Mouse (Mus musculus) lung, embryonic 16.5 days (tissue): ENCODE data around the gene Krt4. TPM values are rescaled to one million over a fixed set of nuclear protein-coding genes. Genes with fewer than 3 reads are reported as not detected.

ENCODE experiments used
- ATAC-seq: fragments of 200-750 bp; cut with Nextera tagmentation; 2 replicates; pipeline ENCODE4 v1.8.0; 2017; ENCODE audit warnings: low read depth, mild to moderate bottlenecking, moderate library complexity
- H3K27ac ChIP-seq: fragments of 300-500 bp; sonication (generic); 2 replicates; pipeline ENCODE4 v1.5.1; 2014; ENCODE audit warnings: mild to moderate bottlenecking, control low read depth, low read length
- H3K27me3 ChIP-seq: fragments of 300-500 bp; sonication (generic); 2 replicates; pipeline ENCODE4 v1.6.1; 2014; ENCODE audit warnings: low read depth, low read length, mixed read lengths; ENCODE audit not compliant: control insufficient read depth, insufficient read depth
- H3K36me3 ChIP-seq: fragments of 300-500 bp; sonication (generic); 2 replicates; pipeline ENCODE4 v1.6.1; 2014; ENCODE audit warnings: low read length; ENCODE audit not compliant: control insufficient read depth, insufficient read depth
- H3K4me1 ChIP-seq: fragments of 300-500 bp; sonication (generic); replicated peaks from 2 replicates; pipeline ENCODE4 v1.6.1; 2014; ENCODE audit warnings: low read length, mixed read lengths; ENCODE audit not compliant: control insufficient read depth, insufficient read depth
- H3K4me2 ChIP-seq: fragments of 300-500 bp; sonication (generic); 2 replicates; pipeline ENCODE4 v1.6.1; 2014; ENCODE audit warnings: low read depth, low read length, control low read depth
- H3K4me3 ChIP-seq: fragments of 300-500 bp; sonication (generic); 2 replicates; pipeline ENCODE4 v1.5.1; 2014; ENCODE audit warnings: mild to moderate bottlenecking, low read length, control low read depth
- H3K9ac ChIP-seq: fragments of 300-500 bp; sonication (generic); 2 replicates; pipeline ENCODE4 v1.6.1; 2014; ENCODE audit warnings: low read length, control low read depth
- H3K9me3 ChIP-seq: fragments of 300-500 bp; sonication (generic); 2 replicates; pipeline ENCODE4 v1.6.1; 2016; ENCODE audit warnings: low read length; ENCODE audit not compliant: control insufficient read depth
- WGBS: fragments of 180-500 bp; shearing (Covaris S2); extraction: QIAGEN DNeasy Blood & Tissue Kit; methylation state at CpG from one replicate; pipeline ENCODE4 v1.1.7; 2014; 5-methylcytosine and 5-hydroxymethylcytosine counted together
- polyA plus RNA-seq: library from polyadenylated mRNA; unstranded; fragments of >200 nt; fragmentation: Nextera tagmentation; extraction: Ambion mirVana; gene quantifications from 2 replicates; pipeline ENCODE4 v1.2.1, GENCODE M21; 2015

Gene Krt4
- polyA plus RNA-seq, 1 experiment from 2014 or later: 14.2 TPM

DNA sequence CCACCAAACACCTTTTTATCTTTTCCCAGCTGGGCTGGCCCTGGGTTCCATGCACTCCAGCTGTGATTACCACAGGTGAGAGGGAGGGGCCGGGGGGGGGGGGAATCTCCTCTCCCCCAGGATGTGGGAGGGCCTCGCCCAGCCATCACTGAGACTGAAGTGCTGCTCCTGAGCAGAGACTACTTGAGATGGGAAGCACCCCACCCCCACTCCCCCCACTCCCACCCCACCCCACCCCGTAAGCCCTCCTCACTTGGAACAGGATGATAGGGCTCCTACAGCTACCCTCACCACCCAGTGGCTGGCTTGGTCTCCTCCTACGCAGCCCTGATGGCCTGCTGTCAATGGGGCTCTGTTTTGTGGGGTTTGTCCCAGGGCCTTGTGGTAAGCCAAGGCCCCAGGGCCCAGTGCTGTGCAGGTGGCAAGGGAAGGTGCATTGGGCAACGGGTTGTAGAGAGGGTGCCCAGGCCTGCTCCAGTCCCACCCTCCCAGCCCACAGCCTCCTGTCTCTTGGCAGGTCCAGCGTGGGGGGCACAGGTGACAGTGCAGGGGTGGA lies 15.8 kb upstream of the Krt4 start, which contains the start of gene Krt79:
Gene Krt79, minus strand, starts transcription at position 51 of the 556 bp plus-strand sequence.
- WGBS: 42% methylated on average over 6 of the region's 6 CpGs
- peak within 1 kb of the TSS; percentile 56; the same call in 1 of the 2 replicates for H3K27ac ChIP-seq
- no peaks in the 10 kb centered on the region for H3K9me3 ChIP-seq
- H3K27me3 ChIP-seq: no peaks in the 10 kb centered on the region
- H3K4me3 ChIP-seq: no peak within 1 kb of the TSS
- ATAC-seq: peak; percentile 65
- no peaks in the 10 kb centered on the region for H3K36me3 ChIP-seq
- no peak within 1 kb of the TSS for H3K4me2 ChIP-seq
- peaks cover 9% of the 10 kb centered on the region for H3K4me1 ChIP-seq
- H3K9ac ChIP-seq: no peak within 1 kb of the TSS

DNA sequence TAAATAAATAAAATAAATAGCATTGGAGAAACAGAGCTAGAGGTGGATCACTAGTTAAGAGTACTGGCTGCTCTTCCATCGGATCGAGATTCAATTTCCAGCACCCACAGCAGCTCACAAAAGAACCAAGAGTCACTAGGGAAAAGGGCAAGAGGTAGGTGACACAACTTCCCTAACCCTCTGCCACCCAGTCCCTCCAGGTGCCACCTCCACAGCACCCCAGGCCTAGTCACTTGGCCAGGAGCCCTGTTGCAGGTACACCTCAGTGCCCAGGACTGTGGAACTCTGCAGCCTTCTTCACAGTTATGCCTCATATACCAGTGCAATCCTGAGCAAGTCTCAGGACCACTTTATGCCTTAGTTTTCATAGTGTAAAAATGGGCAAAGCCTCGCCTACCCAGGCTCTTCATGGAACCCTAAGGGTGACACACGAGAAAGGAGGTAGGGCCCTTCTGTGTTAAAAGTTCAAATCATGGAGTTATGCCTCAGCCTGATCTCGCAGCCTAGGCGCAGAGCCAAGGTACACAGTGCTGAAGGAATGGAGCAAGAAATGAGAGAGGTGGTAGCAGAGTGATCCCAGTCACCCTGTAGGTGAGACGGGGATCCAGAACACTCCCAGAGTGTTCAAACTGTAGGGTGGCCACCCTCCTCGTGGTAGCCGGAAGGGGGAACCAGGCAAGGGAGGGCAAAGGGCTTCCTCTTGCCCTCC lies 14.2 kb upstream of the Krt4 start:
- Histone ChIP-seq H3K27me3 (no peaks in the 10 kb centered on the region), H3K27ac (peak overlapping the region; percentile 56), H3K9me3 (no peaks in the 10 kb centered on the region), H3K9ac (no peak overlapping the region), H3K4me1 (peaks cover 9% of the 10 kb centered on the region), H3K4me2 (no peak overlapping the region), H3K4me3 (no peak overlapping the region), H3K36me3 (no peaks in the 10 kb centered on the region)
- WGBS: 64% methylated on average over 9 of the region's 9 CpGs
- ATAC-seq: peak; percentile 70

DNA sequence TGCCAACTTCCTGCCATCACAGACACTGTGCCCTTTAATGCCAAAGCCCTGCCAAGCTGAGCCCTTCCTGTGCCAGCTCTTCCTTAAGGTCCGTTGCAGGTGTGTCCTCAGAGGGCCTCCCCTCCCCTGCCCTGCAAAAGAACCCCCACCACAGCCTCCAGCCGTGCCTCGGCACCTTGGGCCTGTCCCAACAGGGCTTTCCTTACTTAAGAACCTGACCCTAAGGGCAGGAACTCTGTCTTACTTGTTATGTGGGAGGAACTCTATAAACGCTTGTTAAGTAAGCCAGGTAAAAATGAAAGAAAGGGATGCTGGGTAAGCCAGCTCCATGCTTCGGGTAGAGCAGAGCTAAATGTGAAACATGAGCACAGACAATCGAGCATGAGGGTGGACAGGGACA lies 8.5 kb upstream of the Krt4 start:
- no peak overlapping the region for H3K4me2 ChIP-seq
- peaks cover 4% of the 10 kb centered on the region; the same call in 1 of the 2 replicates for H3K27me3 ChIP-seq
- WGBS: 58% methylated on average over 6 of the region's 6 CpGs
- peaks cover 12% of the 10 kb centered on the region for H3K4me1 ChIP-seq
- no peaks in the 10 kb centered on the region for H3K9me3 ChIP-seq
- H3K4me3 ChIP-seq: no peak overlapping the region
- no peak overlapping the region for H3K27ac ChIP-seq
- no peaks in the 10 kb centered on the region for H3K36me3 ChIP-seq
- ATAC-seq: no peak
- H3K9ac ChIP-seq: no peak overlapping the region

DNA sequence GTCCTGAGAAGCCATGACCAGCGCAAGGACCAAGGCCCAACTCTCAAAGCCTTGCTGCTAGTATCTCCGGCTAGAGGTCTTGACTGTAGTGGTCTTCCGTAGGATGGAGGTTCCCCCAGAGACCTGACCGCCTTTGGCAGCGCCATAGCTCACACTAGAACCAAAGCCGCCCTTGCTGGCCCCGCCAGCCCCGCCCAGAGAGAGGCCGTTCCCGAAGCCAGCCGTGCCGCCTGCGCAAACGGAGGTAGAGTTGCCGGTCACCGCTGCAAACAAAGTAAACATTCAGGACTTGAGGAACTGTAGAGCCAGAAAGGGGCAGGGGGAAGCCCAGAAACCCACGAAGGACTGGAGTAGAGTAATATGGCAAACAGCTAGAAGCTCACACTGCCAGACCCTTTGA lies 5.1 kb upstream of the Krt4 start:
- H3K9me3 ChIP-seq: no peaks in the 10 kb centered on the region
- H3K4me2 ChIP-seq: peak overlapping the region; percentile 44
- no peaks in the 10 kb centered on the region for H3K36me3 ChIP-seq
- peaks cover 4% of the 10 kb centered on the region; the same call in 1 of the 2 replicates for H3K27me3 ChIP-seq
- peak overlapping the region; percentile 48; the same call in 1 of the 2 replicates for H3K9ac ChIP-seq
- peaks cover 12% of the 10 kb centered on the region for H3K4me1 ChIP-seq
- peak overlapping the region; percentile 32 for H3K4me3 ChIP-seq
- no peak overlapping the region for H3K27ac ChIP-seq
- peak; percentile 60; the same call in 1 of the 2 replicates for ATAC-seq
- WGBS: 2% methylated on average over 17 of the region's 17 CpGs

DNA sequence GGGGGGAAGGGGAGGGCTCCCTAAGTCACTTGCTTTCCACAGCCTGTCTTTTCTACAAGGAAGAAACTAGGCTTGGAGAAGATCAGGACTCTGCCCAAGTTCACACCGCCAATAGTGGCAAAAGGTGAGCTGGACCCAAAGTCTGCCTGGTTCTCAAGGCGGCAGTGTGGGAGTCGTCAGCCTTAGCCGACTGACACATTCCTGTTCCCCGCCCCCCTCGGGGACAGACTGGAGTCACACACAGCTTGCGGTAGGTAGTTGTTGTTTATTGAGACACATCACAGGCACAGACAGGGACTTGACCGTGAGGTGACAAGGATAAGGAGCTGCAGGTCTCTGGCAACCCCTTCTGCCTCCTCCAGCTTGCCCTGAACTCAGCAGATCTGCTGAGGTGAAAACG lies 4.6 kb upstream of the Krt4 start:
- H3K4me2 ChIP-seq: peak overlapping the region; percentile 44; the same call in 1 of the 2 replicates
- H3K9me3 ChIP-seq: no peaks in the 10 kb centered on the region
- no peak overlapping the region; the same call in 1 of the 2 replicates for H3K4me3 ChIP-seq
- peaks cover 4% of the 10 kb centered on the region; the same call in 1 of the 2 replicates for H3K27me3 ChIP-seq
- H3K36me3 ChIP-seq: no peaks in the 10 kb centered on the region
- 8% methylated on average over 9 of the region's 9 CpGs for WGBS
- no peak overlapping the region for H3K9ac ChIP-seq
- no peak overlapping the region for H3K27ac ChIP-seq
- no peak for ATAC-seq
- peaks cover 12% of the 10 kb centered on the region for H3K4me1 ChIP-seq

DNA sequence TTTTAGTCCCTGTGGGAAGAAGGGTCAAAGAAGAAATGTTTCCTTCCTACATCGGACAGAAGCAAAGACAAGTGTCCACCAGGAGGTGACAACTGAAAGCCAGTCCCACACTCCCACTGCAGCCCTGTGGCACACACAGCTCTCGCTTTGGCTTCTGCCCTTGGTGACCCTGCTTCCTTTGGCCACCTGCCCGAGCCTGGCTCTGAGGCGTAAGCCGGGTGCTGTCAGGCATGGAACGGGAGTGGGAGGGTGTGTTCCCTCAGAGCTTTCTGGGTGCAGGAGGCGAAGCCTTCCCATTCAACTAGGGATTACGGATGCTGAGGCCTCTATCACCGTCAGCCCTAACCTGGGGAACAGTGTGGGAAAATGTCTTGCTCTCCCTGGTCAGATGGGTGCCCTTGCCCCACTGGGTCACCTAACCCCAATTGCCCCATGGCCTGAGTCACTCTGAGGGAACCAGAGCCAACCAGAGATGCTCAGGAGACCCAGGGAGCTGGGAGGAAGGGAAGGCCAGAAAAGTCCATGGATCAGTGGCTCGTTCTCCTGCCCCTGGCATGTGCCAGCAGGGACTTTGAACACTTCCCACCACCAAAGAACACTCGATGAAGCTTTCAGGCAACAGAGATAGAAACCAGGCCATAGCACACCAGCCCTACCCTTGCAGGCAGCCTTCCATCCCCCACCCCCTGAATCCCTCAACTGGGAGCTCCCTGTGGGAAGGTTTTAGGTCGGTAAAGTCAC lies 3.0 kb upstream of the Krt4 start:
- Histone ChIP-seq H3K36me3 (no peaks in the 10 kb centered on the region), H3K9ac (no peak overlapping the region), H3K27me3 (peaks cover 4% of the 10 kb centered on the region; the same call in 1 of the 2 replicates), H3K27ac (no peak overlapping the region), H3K4me1 (peaks cover 12% of the 10 kb centered on the region), H3K4me2 (no peak overlapping the region), H3K4me3 (no peak overlapping the region), H3K9me3 (no peaks in the 10 kb centered on the region)
- 58% methylated on average over 12 of the region's 12 CpGs for WGBS
- no peak for ATAC-seq

DNA sequence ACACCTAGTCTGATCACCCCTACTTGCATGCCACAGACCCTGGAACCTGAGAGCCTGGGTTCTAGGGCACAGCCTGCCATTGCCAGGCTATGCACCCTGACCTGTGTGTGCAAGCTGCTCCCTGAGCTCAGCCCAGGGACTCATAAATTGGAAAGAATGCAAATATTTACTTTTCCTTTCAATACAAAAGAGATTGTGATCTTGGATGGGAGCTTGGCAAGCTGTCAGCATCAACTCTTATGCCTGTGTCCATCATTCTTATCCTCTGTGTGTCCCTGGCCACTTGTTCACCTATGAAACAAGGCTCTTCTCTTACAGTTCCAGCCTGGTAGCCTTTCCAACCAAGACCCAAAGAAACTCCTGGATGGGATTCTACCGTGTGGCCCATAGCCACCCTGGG lies 506 bp upstream of the Krt4 start:
- no peak for ATAC-seq
- H3K9ac ChIP-seq: no peak overlapping the region
- peaks cover 9% of the 10 kb centered on the region for H3K4me1 ChIP-seq
- H3K4me2 ChIP-seq: no peak overlapping the region
- H3K4me3 ChIP-seq: no peak overlapping the region
- WGBS: 45% methylated on average over 1 of the region's 1 CpGs
- no peaks in the 10 kb centered on the region for H3K9me3 ChIP-seq
- H3K27me3 ChIP-seq: no peaks in the 10 kb centered on the region; the same call in 1 of the 2 replicates
- H3K36me3 ChIP-seq: no peaks in the 10 kb centered on the region
- no peak overlapping the region for H3K27ac ChIP-seq

DNA sequence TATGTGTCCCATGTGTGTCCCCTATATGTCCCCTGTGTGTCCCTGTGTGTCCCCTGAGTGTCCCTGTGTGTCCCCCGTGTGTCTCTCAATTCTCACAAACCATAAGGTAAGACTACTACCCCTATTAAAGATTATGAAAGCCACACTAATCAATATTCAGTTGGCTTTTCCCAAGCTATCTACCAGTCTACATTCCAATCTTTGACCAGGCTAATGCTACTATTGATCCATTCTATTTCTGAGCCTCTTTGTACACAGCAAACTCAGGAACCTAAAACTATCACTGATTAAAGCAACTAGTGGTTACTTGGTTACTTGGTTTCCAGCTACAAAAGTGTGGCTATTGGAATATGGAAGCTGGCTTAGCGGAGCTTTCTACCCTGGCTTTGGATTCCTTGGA lies 2.2 kb downstream of the Krt4 start:
- H3K4me1 ChIP-seq: no peaks in the 10 kb centered on the region
- ATAC-seq: no peak
- no peaks in the 10 kb centered on the region for H3K9me3 ChIP-seq
- no peak overlapping the region for H3K9ac ChIP-seq
- no peak overlapping the region for H3K4me2 ChIP-seq
- H3K4me3 ChIP-seq: no peak overlapping the region
- H3K27ac ChIP-seq: no peak overlapping the region
- H3K27me3 ChIP-seq: no peaks in the 10 kb centered on the region
- WGBS: 80% methylated on average over 2 of the region's 2 CpGs
- H3K36me3 ChIP-seq: no peaks in the 10 kb centered on the region

DNA sequence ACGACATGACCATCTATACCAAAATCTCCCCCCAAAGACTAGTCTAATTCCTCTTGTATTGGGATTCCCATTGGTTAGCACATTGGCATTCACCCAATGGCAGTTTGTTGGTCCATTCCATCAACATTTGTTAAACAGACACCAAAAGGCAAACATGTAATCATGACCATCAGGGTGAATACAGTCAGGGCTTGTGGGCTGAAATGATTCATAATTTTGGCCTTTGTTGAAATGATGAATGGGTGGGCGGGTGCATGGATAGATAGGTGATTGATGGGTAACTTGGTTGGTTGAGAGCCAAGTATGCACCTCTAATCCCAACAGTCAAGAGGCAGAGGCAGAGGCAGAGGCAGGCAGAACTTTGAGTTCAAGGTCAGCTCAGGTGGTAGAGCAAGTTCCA lies 8.5 kb downstream of the Krt4 start:
- no peak overlapping the region for H3K4me2 ChIP-seq
- no peak overlapping the region for H3K4me3 ChIP-seq
- 71% methylated on average over 2 of the region's 2 CpGs for WGBS
- H3K9ac ChIP-seq: no peak overlapping the region
- no peaks in the 10 kb centered on the region for H3K27me3 ChIP-seq
- no peaks in the 10 kb centered on the region for H3K4me1 ChIP-seq
- no peak for ATAC-seq
- no peak overlapping the region for H3K27ac ChIP-seq
- H3K36me3 ChIP-seq: no peaks in the 10 kb centered on the region
- no peaks in the 10 kb centered on the region for H3K9me3 ChIP-seq
